Mouse (Mus musculus) liver, embryonic 14.5 days (tissue): ENCODE data around the gene Rcbtb2.

Experiments
- CTCF ChIP-seq: IDR thresholded peaks from 2 replicates; pipeline ENCODE4 v1.5.1; 2016; ENCODE audit warnings: antibody characterized with exemption, low read depth, control low read depth
- EP300 ChIP-seq: IDR thresholded peaks from 2 replicates; pipeline ENCODE4 v1.6.1; 2016; ENCODE audit warnings: antibody characterized with exemption, low read depth

DNA sequence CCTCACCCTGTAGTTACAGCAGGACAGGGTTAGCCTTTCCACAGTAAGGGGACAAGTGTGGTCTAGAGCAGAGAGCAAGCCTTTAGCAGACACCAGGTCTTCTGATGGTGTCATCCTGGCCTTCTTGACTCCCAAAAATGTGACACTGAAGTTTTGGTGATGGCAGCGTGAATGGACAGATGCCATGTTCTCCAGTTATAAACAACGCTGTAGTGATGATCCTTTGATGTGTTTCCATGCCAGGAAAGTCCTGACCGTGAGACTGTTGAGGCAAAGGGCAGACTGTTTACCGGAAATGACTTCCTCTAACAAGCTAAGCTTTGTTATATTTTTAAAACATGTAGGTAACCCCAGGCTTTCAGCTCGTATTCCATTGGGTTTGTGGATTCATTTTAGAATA is 17.0 kb downstream of the Rcbtb2 start:
- no peak for TF ChIP-seq CTCF
- TF ChIP-seq EP300: no peak
